11 mouse cellular contexts compared by ENCODE assay signal in genomic region chr14:46999321-47000025, GRCm38 (mm10).
DNase-seq lines count a peak whose midpoint lies in the region; ATAC-seq and TF ChIP-seq lines count a peak whose summit lies in the region.
"Had no signal": no experiment of that assay in that cellular context is flagged by ENCODE, and none has a peak within 500 bp of the region (broad histone marks: within the 10 kb centered on the region; RNA-seq: fewer than 3 reads in every experiment).

No protein-coding gene starts in this region.

- H3K4me3 ChIP-seq in kidney, embryonic 16.5 days (ENCODE audit: low read length), result no peak overlapping the region
- H3K4me3 ChIP-seq in forebrain, postnatal 0 days (ENCODE audit: low read depth, low read length), result no peak overlapping the region
- H3K4me3 ChIP-seq: limb, embryonic 13.5 days; midbrain, embryonic 13.5 days had no signal

- H3K4me1 ChIP-seq in kidney, embryonic 16.5 days (ENCODE audit: insufficient read depth, low read length), result 0 out of 2 replicates have a peak, but pooled peaks cover 3% of the 10 kb centered on the region
- H3K4me1 ChIP-seq in forebrain, postnatal 0 days (ENCODE audit: insufficient read depth), result no peaks in the 10 kb centered on the region

- no peak overlapping the region for H3K9ac ChIP-seq in kidney, embryonic 16.5 days (replicated peaks; ENCODE audit: low read length)
- H3K9ac ChIP-seq in forebrain, postnatal 0 days, result no peak overlapping the region
- H3K9ac ChIP-seq: limb, embryonic 13.5 days; midbrain, embryonic 13.5 days had no signal

- TF ChIP-seq CTCF in forebrain, postnatal 0 days (IDR thresholded peaks at IDR 0.05; ENCODE audit: low read depth), result no peak

- WGBS in kidney, embryonic 16.5 days, result 40% methylated on average over 9 of the region's 9 CpGs
- WGBS in forebrain, postnatal 0 days, result 23% methylated on average over 9 of the region's 9 CpGs

- H3K9me3 ChIP-seq in kidney, embryonic 16.5 days (ENCODE audit: low read length), result no peaks in the 10 kb centered on the region
- no peaks in the 10 kb centered on the region for H3K9me3 ChIP-seq in forebrain, postnatal 0 days (ENCODE audit: low read length)
- H3K9me3 ChIP-seq: limb, embryonic 13.5 days; midbrain, embryonic 13.5 days had no signal

- H3K27ac ChIP-seq in kidney, embryonic 16.5 days (ENCODE audit: low read length), result no peak overlapping the region
- H3K27ac ChIP-seq in forebrain, postnatal 0 days (ENCODE audit: low read depth, low read length), result no peak overlapping the region
- H3K27ac ChIP-seq: limb, embryonic 13.5 days; midbrain, embryonic 13.5 days had no signal

- peak; percentile 9 for DNase-seq in cerebellum, adult 9-11 months
- DNase-seq in cerebellum, postnatal 4 days (ENCODE audit: low spot score in 2 of 2), result no peak
- DNase-seq in kidney, postnatal 36 days, result peak; percentile 7 to 60
- no peak for DNase-seq in forebrain, postnatal 0 days
- peak; percentile 19 for DNase-seq in lung, postnatal 14 days
- no peak for DNase-seq in left cerebral cortex, adult 8-10 months (ENCODE audit: low spot score in 2 of 2)
- DNase-seq in cerebellum, adult 11-12 months, result no peak
- DNase-seq: cerebellum, postnatal 36 days had no signal

- no peaks in the 10 kb centered on the region for H3K36me3 ChIP-seq in kidney, embryonic 16.5 days (ENCODE audit: insufficient read depth, low read length)
- H3K36me3 ChIP-seq in forebrain, postnatal 0 days (ENCODE audit: insufficient read depth), result no peaks in the 10 kb centered on the region
- H3K36me3 ChIP-seq: limb, embryonic 13.5 days; midbrain, embryonic 13.5 days had no signal

- H3K27me3 ChIP-seq in kidney, embryonic 16.5 days (ENCODE audit: insufficient read depth, low read length), result no peaks in the 10 kb centered on the region
- no peaks in the 10 kb centered on the region for H3K27me3 ChIP-seq in forebrain, postnatal 0 days (ENCODE audit: insufficient read depth, low read length)
- H3K27me3 ChIP-seq: limb, embryonic 13.5 days; midbrain, embryonic 13.5 days had no signal

- H3K4me2 ChIP-seq in kidney, embryonic 16.5 days (replicated peaks; ENCODE audit: low read depth, low read length), result no peak overlapping the region
- no peak overlapping the region for H3K4me2 ChIP-seq in forebrain, postnatal 0 days (ENCODE audit: low read depth)
- H3K4me2 ChIP-seq: limb, embryonic 13.5 days; midbrain, embryonic 13.5 days had no signal

- ATAC-seq in kidney, embryonic 16.5 days (ENCODE audit: low FRiP score, low TSS enrichment), result no peak
- ATAC-seq in forebrain, postnatal 0 days, result peak; percentile 48; the same call in 1 of the 2 replicates
- ATAC-seq: midbrain, embryonic 13.5 days had no signal

Comparison
In these comparisons a context has a peak if more than half of its experiments do, and no peak if none do; other contexts are left out.
1. DNase-seq: peak in cerebellum, adult 9-11 months (single experiment), kidney, postnatal 36 days (2 of 2) and lung, postnatal 14 days (single experiment); none in cerebellum, postnatal 4 days (0 of 2), forebrain, postnatal 0 days (single experiment), left cerebral cortex, adult 8-10 months (0 of 2) and cerebellum, adult 11-12 months (single experiment).